Mouse (Mus musculus) limb, embryonic 14.5 days (tissue): ENCODE results near the gene Gnai2. TPM values are rescaled to one million over a fixed set of nuclear protein-coding genes. Genes with fewer than 3 reads are reported as not detected.

ENCODE experiments used
- ATAC-seq: fragments of 200-750 bp; cut with Nextera tagmentation; 2 replicates; pipeline ENCODE4 v1.8.0; 2017; ENCODE audit warnings: low read depth, moderate number of reproducible peaks, moderate TSS enrichment; ENCODE audit not compliant: low FRiP score
- DNase-seq: peaks from one replicate; pipeline ENCODE4 v3.0.0-alpha.2; 2015; ENCODE audit warnings: low spot score
- H3K27ac ChIP-seq: fragments of 300-500 bp; sonication (generic); replicated peaks from 2 replicates; pipeline ENCODE4 v1.5.1; 2014; ENCODE audit warnings: low read depth, mild to moderate bottlenecking, low read length, moderate library complexity, mixed read lengths
- H3K27me3 ChIP-seq: fragments of 300-500 bp; sonication (generic); 2 replicates; pipeline ENCODE4 v1.6.1; 2014; ENCODE audit warnings: low read length, mixed read lengths; ENCODE audit not compliant: control insufficient read depth, insufficient read depth
- H3K36me3 ChIP-seq: fragments of 300-500 bp; sonication (generic); 2 replicates; pipeline ENCODE4 v1.6.1; 2014; ENCODE audit warnings: mild to moderate bottlenecking, low read length, moderate library complexity, mixed read lengths; ENCODE audit not compliant: control insufficient read depth, insufficient read depth
- H3K4me1 ChIP-seq: fragments of 300-500 bp; sonication (generic); 2 replicates; pipeline ENCODE4 v1.6.1; 2014; ENCODE audit warnings: antibody characterized with exemption, low read length, mixed read lengths; ENCODE audit not compliant: control insufficient read depth, insufficient read depth
- H3K4me2 ChIP-seq: fragments of 300-500 bp; sonication (generic); replicated peaks from 2 replicates; pipeline ENCODE4 v1.6.1; 2014; ENCODE audit warnings: low read depth, mild to moderate bottlenecking, low read length, moderate library complexity; ENCODE audit not compliant: severe bottlenecking
- H3K4me3 ChIP-seq: fragments of 300-500 bp; sonication (generic); replicated peaks from 2 replicates; pipeline ENCODE4 v1.5.1; 2014; ENCODE audit warnings: low read length
- H3K9ac ChIP-seq: fragments of 300-500 bp; sonication (generic); 2 replicates; pipeline ENCODE4 v1.6.1; 2014; ENCODE audit warnings: mild to moderate bottlenecking, low read depth, low read length, moderate library complexity; ENCODE audit not compliant: severe bottlenecking
- H3K9me3 ChIP-seq: fragments of 300-500 bp; sonication (generic); 2 replicates; pipeline ENCODE4 v1.6.1; 2016; ENCODE audit warnings: low read length; ENCODE audit not compliant: control insufficient read depth
- POLR2A ChIP-seq: fragments of 200-500 bp; IDR thresholded peaks from 2 replicates; pipeline ENCODE4 v1.8.0; 2012; ENCODE audit warnings: inconsistent platforms, mild to moderate bottlenecking, moderate library complexity, borderline replicate concordance; ENCODE audit not compliant: insufficient read depth, insufficient read length; ENCODE audit errors: extremely low read depth
- WGBS: fragments of 180-500 bp; shearing (Covaris S2); extraction: QIAGEN DNeasy Blood & Tissue Kit; methylation state at CpG from one replicate; pipeline ENCODE4 v1.1.7; 2014; 5-methylcytosine and 5-hydroxymethylcytosine counted together
- polyA plus RNA-seq, 2 experiments: library from polyadenylated mRNA; depleted of rRNA in 1 of 2; stranded (reverse) in 1 of 2; unstranded in 1 of 2; fragments of >200 nt; fragmentation: Nextera tagmentation in 1 of 2; extraction: Ambion mirVana in 1 of 2; gene quantifications; 2 replicates each; pipeline versions ENCODE4 v1.2.1 to v1.2.3; 2012 to 2014

Gnai2 gene
- polyA plus RNA-seq, 2 experiments: 392 to 496 TPM

DNA sequence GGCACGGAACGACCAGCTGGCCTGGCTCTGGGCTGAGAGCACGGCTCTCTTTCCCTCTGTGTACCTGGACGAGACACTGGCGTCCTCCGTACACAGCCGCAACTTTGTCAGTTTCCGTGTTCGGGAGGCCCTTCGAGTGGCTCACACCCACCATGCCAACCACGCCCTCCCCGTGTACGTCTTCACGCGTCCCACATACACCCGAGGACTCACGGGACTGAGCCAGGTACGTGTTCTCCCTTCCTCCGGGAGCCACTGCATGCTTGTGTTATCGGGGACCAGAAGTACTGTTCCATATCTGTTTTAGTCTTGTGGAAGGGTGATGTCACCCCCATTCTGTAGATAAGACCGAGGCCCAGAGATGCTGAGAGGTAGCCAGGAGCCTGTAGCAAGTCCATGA is 64.3 kb downstream of the Gnai2 start:
- no peak overlapping the region for H3K27ac ChIP-seq
- DNase-seq (no peak), ATAC-seq (no peak)
- H3K4me1 ChIP-seq: peaks cover 27% of the 10 kb centered on the region
- 91% methylated on average over 21 of the region's 21 CpGs for WGBS
- TF ChIP-seq POLR2A: no peak
- H3K27me3 ChIP-seq: no peaks in the 10 kb centered on the region
- H3K9me3 ChIP-seq: no peaks in the 10 kb centered on the region
- peaks cover 37% of the 10 kb centered on the region for H3K36me3 ChIP-seq
- peak overlapping the region; percentile 93 for H3K4me2 ChIP-seq
- peak overlapping the region; percentile 75 for H3K4me3 ChIP-seq
- no peak overlapping the region; the same call in 1 of the 2 replicates for H3K9ac ChIP-seq

DNA sequence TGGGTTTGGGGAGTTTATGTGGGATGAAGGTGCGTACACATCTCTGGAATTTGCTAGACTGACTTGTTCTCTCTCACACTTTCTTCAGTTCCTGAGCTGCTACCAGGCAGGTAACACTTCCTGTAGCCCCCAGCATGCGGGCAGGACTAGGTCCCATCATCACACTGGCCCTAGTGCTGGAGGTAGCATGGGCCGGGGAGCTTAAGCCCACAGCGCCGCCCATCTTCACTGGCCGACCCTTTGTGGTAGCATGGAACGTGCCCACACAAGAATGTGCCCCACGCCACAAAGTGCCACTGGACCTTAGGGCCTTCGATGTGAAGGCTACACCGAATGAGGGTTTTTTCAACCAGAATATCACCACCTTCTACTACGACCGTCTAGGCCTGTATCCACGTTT is 65.2 kb downstream of the Gnai2 start:
- peaks cover 43% of the 10 kb centered on the region for H3K36me3 ChIP-seq

DNA sequence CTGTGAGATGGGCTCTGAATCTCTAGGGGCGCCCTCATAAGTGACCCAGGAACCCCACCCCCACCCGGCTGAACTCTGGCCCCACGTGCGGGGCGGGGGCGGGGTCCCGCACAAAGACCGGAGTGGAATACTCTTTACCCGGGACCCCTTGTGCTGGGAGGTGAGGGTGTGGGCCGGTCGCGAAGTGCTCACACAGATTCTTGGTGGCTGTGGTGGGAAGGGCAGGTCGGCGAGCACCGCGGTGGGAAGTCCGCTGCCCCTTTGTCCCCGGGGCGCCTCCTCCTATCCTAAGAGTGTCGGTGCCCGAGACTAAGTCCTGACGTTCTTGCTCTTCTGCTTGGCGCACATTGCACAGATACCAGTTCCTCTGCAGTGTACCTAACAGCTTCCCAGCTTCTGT is 65.9 kb downstream of the Gnai2 start:
- H3K27me3 ChIP-seq: no peaks in the 10 kb centered on the region
- peaks cover 27% of the 10 kb centered on the region for H3K4me1 ChIP-seq
- peak overlapping the region; percentile 75 for H3K27ac ChIP-seq
- under 1% methylated on average over 21 of the region's 23 CpGs for WGBS
- no peaks in the 10 kb centered on the region for H3K9me3 ChIP-seq
- peak overlapping the region; percentile 78 for H3K9ac ChIP-seq
- ATAC-seq (peak; percentile 42), DNase-seq (peak; percentile 19)
- TF ChIP-seq POLR2A: no peak
- H3K36me3 ChIP-seq: peaks cover 38% of the 10 kb centered on the region
- H3K4me2 ChIP-seq: peak overlapping the region; percentile 93
- H3K4me3 ChIP-seq: peak overlapping the region; percentile 75

More for the DNA sequence above, 65.2 kb downstream of the Gnai2 start:
- H3K4me3 ChIP-seq: peak overlapping the region; percentile 75
- peak overlapping the region; percentile 93 for H3K4me2 ChIP-seq
- H3K9me3 ChIP-seq: no peaks in the 10 kb centered on the region
- peaks cover 27% of the 10 kb centered on the region for H3K4me1 ChIP-seq
- DNase-seq (no peak), ATAC-seq (no peak)
- H3K27ac ChIP-seq: peak overlapping the region; percentile 75; the same call in 1 of the 2 replicates
- no peaks in the 10 kb centered on the region for H3K27me3 ChIP-seq
- no peak for TF ChIP-seq POLR2A
- H3K9ac ChIP-seq: peak overlapping the region; percentile 78
- whole genome bisulfite sequencing: 31% methylated on average over 13 of the region's 13 CpGs

DNA sequence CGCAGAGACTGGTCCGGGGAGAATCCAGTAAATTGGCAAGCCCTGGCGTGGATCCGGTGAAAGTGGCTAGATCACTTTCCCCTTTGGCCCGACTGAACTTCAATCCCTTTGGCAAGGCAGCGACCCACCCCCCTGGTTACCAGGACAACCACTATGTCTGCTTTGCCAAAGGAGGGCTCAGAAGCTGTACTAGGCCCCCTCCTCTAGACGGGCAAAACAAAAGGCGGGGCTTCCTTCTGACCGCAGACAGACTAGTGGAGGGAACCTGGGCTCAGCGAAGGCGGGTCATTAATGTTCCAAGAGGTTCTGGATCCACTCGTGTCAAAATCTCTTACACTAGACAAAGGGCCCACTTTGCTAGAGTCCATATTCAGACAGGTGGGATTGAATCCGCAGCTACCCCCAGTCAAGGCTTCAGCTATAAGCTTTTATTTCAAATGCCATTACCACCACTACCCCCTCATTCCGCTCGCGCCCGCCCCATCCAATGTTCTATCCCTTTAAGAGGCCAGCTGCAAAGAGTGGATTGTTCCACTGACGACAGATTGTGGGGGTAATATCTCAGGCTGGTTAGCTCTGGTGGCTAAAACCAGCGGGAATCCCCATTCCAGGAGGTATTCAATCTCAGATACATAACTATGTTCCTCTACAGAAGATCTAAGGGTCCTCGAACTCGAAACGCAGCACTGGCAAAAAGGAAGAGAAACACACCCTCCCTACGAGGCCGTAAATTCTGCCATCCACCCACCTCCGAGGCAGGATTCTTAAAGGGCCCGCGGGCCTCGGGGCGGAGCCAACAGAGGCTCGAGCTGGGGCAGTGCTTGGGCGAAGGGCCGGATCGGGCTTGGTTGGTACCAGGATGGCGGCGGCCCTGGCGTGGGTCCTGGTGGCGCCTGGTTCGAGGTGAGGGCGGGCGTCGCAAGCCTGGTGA is 66.6 kb downstream of the Gnai2 start:
- Histone ChIP-seq H3K27me3 (no peaks in the 10 kb centered on the region), H3K9me3 (no peaks in the 10 kb centered on the region), H3K27ac (peak overlapping the region; percentile 75), H3K9ac (peak overlapping the region; percentile 78), H3K4me3 (peak overlapping the region; percentile 75), H3K36me3 (peaks cover 36% of the 10 kb centered on the region), H3K4me1 (peaks cover 31% of the 10 kb centered on the region), H3K4me2 (peak overlapping the region; percentile 93)
- peak; percentile 87 for DNase-seq
- WGBS: under 1% methylated on average over 41 of the region's 41 CpGs
- peak; percentile 88 for ATAC-seq
- TF ChIP-seq POLR2A: 0 out of 2 replicates have a peak, but pooled peaks have one; percentile 74

DNA sequence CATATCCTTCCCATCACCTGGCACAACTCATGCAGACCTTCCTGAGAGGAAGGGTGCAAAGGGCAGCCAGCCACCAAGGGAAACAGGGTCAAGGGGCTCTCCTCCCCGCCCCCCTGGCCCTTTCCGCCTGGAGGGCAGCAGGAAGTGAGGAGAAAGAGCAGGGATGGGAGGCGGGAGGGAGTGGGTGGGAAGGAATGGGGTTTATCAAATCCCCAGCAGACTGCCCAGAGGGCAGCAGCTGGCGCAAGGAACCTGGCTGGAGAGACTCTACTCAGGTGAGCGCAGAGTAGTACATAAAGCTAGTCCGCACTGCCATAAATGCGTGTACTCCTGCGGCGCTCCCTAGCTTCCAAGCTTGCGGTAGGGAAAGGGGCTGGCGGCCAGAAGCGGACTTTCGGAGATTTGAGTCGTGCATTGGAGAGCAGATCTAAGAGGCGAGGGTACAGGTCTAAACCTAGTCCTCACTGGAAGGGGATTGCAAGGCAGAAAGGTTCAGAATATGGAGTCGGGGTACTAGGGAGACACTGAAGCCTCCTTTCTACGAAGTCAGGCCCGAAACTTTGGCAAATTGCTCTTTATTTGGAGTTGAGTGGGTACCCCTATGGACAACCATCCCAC is 67.4 kb downstream of the Gnai2 start, which contains the start of gene Hyal2:
Gene Hyal2 (plus strand): TSS at position 244 of the 618 bp plus-strand sequence.
- Histone ChIP-seq H3K27ac (peak within 1 kb of the TSS; percentile 75), H3K9me3 (no peaks in the 10 kb centered on the region), H3K4me1 (peaks cover 31% of the 10 kb centered on the region), H3K27me3 (no peaks in the 10 kb centered on the region), H3K4me3 (peak within 1 kb of the TSS; percentile 75), H3K9ac (peak within 1 kb of the TSS; percentile 78), H3K4me2 (peak within 1 kb of the TSS; percentile 93), H3K36me3 (peaks cover 28% of the 10 kb centered on the region)
- DNase-seq: no peak
- ATAC-seq: no peak
- WGBS: 9% methylated on average over 17 of the region's 18 CpGs
- no peak for TF ChIP-seq POLR2A
